Mouse (Mus musculus) right cerebral cortex, postnatal 36 days (tissue): ENCODE data around the gene Ints3.
A peak's percentile ranks its signal among the peaks of the same experiment; 100 is the strongest.

Source experiments
- DNase-seq, 2 experiments: peaks; one replicate each; pipeline ENCODE4 v3.0.0; 2022; ENCODE audit warnings: low spot score in 2 of 2, mixed read lengths in 1 of 2

Gene Ints3

DNA sequence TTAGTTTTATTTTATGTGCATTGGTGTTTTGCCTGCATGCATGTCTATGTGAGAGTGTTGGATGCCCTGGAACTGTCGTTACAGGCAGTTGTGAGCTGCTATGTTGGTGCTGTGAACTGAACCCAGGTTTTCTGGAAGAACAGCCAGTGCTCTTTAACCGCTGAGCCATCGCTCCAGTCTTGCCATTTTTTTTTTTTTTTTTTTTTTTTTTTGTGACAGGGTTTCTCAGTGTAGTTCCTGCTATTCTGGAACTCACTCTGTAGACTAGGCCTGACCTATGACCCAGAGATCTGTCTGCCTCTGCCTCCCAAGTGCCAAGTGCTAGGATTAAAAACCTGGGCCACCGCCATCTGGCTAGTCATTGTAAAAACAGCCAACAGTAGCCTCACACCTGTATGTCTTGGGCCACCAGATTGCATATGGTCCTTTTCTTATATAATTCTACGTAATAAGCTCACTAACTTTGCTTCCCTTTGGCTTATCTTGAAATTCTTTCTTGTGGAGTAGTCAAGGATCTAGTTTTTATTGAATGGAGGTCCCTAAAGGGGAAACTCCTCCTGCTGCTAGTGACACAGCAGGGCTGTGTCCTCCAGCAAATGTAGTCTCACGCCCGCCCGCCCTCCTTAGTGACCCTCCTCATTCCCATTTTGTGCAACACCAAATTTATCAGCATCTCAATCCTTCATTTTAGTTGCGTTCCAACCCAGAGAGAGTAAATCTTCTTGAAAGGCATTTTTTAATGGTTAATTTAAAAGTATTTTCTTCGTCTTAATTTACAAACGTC lies 12.2 kb upstream of the Ints3 start:
- no peak for DNase-seq

DNA sequence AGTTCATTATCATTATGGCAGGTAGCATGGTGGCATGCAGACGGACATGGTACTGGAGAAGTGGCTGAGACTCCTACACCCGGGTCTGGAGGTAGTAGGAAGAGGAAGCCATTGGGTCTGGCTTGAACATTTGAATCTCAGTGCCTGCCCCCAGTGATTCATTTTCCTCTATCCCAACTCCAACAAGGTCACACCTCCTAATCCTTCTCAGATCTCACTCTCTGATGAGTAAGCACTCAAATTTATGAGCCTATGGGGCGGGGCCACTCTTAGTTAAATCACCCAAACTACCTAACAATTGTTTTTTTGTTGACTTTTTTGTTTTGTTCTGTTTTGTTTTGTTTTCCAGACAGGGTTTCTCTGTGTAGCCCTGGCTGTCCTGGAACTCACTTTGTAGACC lies 10.6 kb upstream of the Ints3 start:
- DNase-seq, result no peak

DNA sequence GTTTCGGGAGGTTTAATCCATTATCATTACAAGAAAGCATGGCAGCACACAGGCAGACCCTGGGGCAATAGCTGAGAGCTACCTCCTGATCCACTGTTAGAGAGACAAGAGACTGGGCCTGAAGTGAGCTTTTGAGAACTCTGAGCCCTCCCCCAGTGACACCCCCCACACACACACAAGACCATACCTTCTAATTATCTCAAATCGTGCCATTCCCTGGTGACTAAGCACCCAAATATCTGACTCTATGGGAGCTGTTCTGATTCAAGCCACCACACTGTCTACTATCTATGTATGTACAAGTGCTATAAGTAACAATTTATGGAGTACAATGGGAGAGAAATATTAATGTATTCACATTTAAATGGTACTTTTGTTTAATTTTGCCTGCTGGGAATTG lies 7.3 kb upstream of the Ints3 start:
- no peak for DNase-seq

DNA sequence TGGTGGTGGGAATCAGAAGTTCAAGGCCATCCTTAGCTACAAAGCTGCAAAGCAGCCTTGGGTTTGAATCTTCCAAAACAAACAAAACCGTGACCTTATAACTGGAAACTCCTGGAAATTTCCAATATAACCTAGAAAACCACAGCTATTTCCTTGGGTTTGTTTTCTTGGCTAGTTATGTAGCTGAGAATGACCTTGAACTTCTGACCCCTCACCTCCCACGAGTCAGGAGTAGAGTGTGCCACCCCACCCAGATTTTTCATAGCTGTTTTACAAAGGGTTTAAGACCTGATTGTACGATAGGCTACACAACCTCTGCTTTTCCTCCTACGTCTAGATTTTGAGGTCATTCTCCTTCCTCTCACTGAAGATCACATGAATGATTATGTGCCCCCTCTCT lies 3.7 kb upstream of the Ints3 start:
- DNase-seq, result no peak

DNA sequence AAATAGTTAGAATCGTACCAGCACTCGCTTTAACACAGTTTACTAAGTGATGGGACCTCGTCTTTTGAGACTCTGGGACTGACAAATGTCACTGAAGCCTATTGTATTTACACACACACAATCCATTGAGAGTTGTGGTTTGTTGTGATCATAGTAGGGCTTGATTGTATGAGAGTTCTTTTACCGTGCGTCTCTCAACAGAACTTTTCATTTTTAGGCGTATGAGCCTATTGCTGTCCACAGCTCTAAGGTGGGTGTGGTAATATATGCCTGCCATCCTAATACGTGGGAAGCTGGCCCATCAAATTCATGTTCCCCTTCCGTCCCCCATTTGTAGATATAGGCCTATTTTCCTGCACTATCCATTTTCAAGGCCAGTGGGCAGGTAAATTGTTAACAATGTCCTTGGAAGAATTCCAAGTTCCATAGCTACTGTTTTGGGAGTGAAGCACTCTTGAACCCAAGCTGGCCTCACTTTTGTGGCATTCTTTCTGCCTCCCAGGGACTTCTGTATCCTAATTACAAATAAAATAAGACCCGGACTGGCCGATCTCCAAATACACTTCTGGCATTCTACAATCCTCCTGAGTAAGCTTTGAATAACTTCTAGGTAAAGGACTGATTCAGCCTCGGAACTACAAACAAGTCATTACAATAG lies 780 bp upstream of the Ints3 start:
- DNase-seq, result no peak

DNA sequence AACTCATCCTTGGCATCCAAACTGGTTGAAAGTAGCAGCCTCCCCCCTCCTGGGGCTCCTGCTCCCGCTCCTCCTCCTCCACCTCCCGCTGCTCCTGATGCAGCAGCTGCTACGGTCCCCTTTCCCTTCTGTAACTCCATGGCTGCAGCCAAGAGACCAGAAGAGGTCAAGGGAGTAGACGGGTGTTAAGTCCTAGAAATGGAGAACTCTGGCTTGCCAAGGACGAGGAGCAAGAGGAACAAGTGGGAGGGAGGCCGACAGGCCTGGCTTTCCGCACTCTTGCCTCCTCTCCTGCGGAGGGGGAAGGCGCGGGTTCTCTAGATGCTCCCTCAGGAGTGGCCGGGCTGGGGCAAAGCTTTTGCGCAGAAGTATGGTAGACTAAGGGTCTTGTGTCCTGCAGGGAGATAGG lies 607 bp downstream of the Ints3 start:
- DNase-seq, result peak; percentile 26 to 33

DNA sequence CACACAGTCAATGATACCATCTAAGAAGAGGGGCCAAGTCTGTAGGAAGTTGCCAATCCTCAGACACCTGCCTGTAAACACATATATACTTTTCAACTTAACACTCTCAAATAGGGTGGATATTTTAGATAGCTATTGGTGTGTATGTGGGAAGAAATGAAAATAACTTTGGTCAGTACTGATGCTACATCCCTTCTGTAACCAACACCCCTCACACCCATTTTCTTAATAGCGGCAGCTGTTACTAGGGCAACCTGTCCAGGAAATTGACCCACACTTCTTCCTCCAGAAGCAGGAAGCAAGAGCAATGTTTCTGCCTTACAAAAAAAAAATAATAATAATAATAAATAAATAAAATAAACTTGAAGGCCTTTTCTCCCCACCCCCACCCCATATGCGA lies 1.1 kb downstream of the Ints3 start:
- DNase-seq, result no peak

DNA sequence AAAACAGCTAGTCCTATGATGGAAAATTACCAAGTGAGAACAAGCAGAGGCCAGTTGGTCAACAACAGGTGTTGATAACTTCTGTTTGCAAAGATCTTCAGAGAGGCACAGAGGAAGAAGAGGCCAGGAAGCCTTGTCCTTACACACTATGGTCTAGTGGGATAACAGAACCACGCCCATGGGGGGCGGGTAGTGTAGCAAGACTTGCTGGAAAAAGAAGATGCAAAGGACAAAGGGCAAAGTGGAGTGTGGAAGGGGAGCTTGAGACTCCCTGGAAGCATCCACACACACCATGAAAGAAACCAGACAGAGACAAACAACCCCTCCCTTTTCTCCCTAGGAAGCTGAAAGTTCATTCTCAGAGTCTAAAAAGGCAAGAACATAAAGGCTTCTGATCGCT lies 3.8 kb downstream of the Ints3 start:
- DNase-seq, result no peak

DNA sequence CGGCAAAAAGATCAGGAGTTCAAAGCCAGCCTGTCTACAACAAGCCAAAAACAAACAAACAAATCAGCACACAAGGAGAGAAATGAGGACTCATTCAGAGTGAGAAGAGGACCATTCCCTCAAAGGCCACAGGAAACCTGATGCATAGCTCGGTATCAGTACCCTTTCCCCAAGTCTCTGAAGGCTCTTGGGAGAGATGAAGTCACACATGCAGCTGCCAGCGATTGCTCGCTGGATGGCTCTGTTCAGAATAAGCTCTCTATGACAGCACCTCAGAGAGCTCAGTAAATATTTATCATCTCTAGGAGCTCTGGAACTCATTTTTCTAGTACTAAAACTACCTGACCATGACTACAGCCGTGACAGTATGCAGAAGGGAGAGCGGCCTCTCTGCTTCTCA lies 5.2 kb downstream of the Ints3 start:
- DNase-seq, result no peak

DNA sequence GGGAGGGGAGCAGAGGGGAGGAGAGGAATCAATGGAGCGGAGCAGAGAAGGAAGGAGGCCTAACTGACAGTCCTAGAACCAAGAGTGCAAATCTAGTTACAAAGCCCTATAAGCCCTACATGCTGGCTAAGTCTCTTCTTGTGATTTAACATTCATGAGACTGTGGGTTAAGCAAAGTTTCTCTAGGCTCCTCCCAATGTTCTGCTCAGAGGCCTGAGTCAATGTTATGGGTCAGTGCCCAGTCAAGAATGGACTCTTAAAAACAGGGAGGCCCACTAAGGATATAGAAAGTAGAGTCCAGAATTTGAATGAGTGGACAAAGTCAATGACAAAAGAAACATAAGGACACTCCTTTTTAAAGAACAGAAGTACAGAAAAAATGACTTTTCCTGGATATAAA lies 5.8 kb downstream of the Ints3 start:
- no peak for DNase-seq

DNA sequence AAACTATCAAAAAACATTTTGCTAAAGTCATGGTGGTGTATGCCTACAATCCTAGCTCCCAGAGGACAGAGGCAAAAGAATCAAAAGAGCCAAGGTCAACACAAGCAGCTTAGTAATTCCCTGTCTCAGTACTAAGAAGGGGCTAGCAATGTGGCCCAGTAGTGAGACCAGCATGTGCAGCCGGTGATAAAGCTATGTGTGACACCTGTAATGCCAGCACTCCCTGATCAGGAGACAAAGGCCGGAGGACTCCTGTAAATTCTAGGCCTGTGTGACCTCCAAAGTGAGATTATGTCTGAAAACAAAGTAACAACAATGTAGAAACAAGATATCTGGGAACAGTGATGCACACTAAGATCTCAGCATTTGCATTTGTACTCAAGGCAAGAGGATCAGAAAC lies 7.9 kb downstream of the Ints3 start:
- no peak for DNase-seq

DNA sequence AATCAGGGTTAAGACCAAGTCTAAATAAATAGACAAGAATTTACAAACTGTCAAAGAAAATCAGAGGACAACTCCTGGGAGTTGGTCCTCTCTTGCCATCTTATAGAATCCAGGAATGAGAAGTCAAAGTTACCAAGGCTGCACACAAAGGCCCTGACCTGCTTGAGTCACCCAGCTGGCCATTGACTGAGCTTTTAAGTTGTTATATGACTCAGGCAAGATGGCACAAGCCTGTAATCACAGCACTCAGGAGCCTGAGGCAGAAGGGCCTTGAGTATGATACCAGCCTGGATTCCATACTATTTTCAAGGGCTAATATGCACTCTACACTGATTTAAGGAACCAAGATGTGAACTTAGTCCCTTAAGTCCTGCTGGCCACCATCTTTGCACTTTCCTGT lies 9.9 kb downstream of the Ints3 start:
- DNase-seq, result no peak

DNA sequence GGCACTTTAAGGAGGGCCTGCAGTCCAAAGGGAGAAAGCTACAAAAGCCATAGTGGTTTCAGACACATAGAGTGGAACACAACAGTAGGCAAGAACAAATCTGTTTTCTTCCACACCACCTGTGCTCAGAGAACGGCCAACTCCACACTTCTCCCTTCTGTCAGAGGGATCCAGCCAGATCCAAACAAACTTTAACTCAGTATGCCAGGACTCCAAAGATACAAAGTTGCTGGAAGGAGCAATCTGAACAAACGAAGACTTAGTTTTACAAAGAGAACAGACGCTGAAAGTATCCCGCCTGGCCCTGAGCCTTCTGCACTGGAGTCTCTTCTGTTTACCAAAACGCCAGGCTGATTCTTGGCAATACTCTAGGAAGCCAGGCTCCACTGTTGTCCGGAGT lies 12.7 kb downstream of the Ints3 start:
- DNase-seq, result no peak

DNA sequence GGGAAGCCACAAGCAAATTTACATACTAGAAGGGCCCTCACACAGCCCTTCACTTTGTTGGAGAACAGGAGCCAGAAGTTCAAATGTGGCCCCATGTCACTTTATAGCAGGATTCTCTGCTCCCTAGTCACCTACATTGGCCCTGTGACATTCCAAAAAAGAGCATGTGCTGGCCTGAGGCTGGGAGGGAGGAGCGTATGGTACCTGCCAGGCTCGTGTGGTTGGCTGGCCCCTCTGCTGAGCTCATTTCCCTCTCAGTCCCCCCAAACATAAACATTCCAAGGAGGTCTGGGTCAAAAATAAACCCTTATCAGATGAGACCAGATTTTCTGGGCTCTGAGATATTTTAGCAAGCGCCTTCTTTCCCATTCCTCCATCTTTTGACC lies 20.4 kb downstream of the Ints3 start:
- no peak for DNase-seq

DNA sequence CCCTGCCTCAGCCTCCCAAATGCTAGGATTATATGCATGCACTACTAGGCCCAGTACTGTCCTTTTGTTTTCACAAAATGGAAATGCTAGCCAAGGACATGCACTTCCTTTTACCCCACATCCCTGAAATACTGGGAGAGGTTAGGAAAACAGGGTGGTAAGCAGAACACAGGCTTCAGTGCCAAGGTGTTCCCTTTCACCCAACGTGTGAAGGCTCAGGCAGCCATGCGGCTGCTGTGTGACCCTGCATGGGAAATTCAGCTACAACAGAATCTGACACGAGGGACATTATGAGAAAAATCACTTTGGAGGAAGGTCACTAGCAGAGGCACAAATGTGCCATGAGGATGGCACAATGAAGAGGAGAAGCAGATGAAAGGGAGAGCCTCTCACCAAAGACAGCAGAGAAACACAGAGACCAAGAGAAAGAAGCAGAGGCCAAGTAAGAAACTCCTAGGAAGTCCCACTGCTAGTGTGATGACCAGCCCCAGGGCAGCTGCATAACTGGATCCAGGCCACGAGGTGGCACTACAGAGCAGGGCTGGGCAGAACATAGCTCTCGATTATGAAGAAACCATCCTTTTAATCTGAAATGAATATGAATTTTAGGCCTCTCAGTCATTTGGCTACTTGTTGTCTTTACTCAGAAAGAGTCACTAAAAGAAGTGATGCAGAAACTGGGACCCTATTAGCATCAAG lies 21.0 kb downstream of the Ints3 start:
- DNase-seq, result peak in 1 of 2 experiments; percentile 41

DNA sequence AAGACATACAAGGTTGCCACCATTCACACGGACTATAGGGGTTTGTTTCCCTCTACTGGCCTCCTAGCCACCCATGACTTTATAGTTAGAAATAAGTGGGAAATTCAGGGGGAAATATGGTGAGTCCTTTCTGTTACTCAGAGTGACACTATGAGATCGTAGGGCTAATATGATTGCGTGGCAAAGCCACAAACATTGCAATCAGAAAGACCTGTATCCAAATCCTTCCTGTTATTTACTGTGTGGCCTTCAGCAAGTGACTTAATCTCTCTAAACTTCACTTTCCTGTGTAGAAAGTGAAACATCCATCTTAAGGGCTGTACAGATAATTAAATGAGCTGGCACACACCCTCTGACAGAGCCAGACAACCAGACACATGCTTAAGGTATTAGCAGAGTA lies 24.7 kb downstream of the Ints3 start:
- no peak for DNase-seq

DNA sequence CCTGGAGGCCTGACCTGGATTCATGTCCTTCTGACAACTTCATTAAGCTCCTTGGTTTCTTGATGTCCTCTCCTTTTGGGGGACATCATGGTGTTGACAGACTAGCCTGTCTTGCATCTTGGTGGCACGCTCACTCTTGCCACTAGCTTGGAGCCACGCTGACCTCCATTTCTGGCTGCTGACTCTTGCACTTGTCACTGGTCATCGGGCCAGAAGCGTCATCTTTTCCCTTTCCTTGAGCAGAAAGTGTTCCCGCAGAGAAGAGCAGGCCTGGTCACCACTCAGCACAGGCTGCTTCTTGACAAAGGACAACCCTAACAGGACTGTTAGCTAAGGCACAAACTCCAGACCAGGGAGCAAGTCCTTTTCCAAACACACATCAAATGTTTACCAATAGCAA lies 27.0 kb downstream of the Ints3 start:
- no peak for DNase-seq

DNA sequence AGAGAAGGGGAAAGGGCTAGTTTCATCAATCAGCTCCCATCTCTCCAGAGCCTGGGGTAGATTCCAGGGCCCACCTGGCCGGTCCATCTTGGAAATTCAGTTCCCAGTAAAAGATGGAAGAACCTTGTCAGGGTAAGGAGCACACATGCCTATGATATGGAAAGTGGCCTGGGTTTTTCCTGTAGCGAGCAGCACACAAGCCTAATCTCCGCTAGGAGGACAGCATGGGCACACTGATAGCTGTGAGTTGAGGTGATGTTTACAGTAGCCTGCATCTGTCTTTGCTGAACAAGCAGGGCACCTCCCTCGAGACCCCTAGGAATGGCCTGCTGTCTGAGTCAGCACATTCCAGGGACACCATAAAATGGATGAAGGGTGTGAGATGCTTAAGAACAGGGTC lies 28.8 kb downstream of the Ints3 start:
- no peak for DNase-seq

DNA sequence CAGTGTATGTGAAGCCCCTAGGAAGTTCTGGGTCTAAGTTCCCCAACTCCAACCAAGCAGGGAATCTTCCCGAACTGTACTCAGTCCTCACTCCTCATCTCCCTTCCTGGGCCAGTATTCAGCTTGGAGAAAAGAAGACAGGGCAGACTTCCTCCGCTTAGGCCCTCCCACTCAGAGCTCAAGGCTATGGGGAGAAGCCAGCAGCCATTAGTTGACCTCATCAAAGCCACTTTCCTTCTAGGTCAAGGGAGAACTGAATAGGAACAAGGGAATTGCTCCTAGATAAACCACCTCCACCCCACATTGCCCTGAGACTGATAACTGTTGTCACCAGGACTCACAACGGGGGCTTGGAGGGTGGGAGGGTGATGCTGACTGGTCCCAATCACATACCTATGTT lies 29.3 kb downstream of the Ints3 start:
- no peak for DNase-seq

DNA sequence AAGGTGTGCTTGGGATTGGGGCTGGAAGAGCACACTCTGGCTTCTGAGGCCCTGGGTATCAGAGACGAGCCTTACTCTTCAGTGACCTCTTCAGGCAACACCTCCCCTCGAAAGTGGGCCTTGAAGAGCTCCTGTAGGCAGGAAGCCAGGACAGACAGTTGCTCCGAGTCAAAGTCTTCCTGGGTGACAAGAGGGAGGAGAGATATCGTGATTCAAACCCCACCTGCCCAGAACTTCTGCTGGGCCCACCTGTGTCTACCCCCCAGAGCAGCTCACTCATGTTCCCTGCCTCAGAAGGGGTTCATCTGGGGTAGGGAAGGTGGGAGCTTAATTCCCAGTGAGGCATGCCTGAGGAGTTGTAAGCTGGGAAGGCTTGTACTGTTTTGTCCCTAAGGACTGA lies 32.4 kb downstream of the Ints3 start:
- DNase-seq, result no peak

DNA sequence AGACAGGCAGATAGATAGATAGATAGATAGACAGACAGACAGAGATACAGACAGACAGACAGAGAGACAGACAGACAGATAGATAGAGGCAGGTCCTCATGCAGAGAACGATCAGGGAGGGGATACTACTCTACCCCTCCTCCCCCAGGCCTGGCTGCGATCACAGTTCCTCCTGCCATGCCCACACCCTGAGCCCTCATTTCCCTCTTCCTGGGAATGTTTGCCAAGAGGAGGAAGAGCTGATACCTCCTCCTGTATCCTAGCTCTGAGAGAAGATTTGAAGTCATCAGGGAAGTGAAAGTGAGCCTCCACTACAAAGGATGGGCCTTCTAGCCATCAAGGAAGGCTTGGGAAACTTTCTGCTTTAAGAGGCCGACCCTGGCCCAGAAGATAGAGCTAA lies 37.8 kb downstream of the Ints3 start:
- no peak for DNase-seq

DNA sequence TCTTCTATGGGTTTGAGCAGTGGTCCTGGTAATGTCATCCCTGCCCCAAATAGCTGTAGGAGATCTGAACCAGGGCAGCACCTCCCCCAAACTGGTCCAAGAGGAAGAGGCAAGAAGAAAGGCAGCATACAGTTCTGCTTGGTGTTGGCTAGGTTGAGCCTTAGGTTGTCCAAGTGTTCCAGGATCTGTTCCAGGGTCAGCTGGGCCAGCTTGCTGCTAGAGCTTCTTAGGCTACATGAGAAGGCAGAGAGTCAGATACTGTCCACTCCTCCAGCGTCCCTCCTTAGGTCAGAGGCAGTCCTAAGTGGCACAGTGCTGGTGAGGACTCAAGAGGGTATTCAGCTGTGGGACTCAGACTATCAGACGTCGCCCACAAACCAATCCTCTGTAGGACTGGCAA lies 40.8 kb downstream of the Ints3 start:
- no peak for DNase-seq

DNA sequence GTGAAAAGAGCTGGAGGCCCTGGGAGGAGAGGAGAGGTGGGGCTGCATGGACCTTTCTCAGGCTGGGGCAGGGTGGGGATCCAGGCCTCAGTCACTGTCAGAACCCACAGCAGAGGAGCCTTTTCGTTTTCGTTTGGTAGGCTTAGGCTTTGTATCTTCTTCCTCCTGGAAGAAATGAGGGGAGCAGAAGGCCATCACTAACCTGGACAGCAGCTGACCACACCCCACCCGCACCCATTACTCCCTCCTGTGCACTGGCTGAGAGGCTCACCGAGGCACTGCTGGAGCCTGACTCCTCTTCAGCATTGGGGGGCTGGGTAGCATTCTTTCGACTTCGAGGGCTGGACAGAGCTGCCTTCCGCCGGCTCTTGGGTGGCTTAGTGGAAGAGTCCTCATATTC lies 41.5 kb downstream of the Ints3 start:
- no peak for DNase-seq
